22 mouse cellular contexts compared by ENCODE assay signal in the genomic region with DNA sequence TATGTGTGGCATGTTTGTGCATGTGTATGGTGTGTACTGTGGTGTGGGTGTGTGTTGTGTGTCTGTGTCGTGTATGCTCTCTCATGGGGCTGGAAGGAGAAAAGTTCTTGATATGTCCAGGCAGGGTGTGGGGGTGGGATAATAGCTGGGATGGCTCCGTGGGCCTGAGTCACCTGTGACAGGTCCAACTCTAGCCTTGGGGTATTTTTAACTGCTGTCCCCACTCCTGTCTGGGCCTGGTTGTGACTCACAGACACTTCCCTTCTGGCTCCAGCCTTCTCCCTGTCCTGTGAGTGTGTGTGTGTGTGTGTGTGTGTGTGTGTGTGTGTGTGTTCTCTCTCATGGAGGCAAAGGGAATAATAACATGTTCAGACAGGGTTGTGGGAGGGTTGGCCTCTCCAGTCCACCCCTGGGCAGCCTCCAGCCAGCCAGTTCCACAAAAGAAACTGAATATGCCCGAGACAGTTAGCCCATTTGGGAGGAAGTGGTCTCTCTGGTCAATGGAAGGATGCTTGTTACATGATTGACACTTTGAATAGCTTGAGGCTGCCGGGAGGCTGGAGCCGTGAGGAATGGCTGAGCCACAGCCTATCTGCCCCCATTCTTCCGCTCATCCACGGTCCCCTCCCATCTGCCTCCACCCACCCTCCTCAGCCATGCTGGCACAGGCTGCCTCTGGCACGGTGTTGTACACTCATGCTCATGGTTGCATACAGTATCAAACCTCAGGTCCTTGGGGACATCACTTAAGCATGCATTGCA. TPM values are rescaled to one million over a fixed set of nuclear protein-coding genes. Genes with fewer than 3 reads are reported as not detected.
DNase-seq lines count a peak whose midpoint lies in the region; ATAC-seq lines count a peak whose summit lies in the region.
"Had no signal": no experiment of that assay in that cellular context is flagged by ENCODE, and none has a peak within 500 bp of the region (broad histone marks: within the 10 kb centered on the region; RNA-seq: fewer than 3 reads in every experiment).

No protein-coding gene starts in this region.

- no peaks in the 10 kb centered on the region for H3K9me3 ChIP-seq in embryonic facial prominence, embryonic 14.5 days (ENCODE audit: control insufficient read depth, low read length)
- H3K9me3 ChIP-seq in embryonic facial prominence, embryonic 10.5 days, result no peaks in the 10 kb centered on the region
- no peaks in the 10 kb centered on the region for H3K9me3 ChIP-seq in liver, embryonic 12.5 days (replicated peaks)
- H3K9me3 ChIP-seq: embryonic facial prominence, embryonic 13.5 days; heart, embryonic 13.5 days; hindbrain, embryonic 12.5 days; limb, embryonic 13.5 days; neural tube, embryonic 12.5 days had no signal

- H3K4me2 ChIP-seq in embryonic facial prominence, embryonic 14.5 days (ENCODE audit: low read depth, low read length), result no peak overlapping the region
- no peak overlapping the region for H3K4me2 ChIP-seq in liver, embryonic 12.5 days
- H3K4me2 ChIP-seq: embryonic facial prominence, embryonic 13.5 days; heart, embryonic 13.5 days; hindbrain, embryonic 12.5 days; limb, embryonic 13.5 days; lung, embryonic 14.5 days; neural tube, embryonic 12.5 days had no signal

- H3K27ac ChIP-seq in embryonic facial prominence, embryonic 14.5 days (replicated peaks; ENCODE audit: low read depth, low read length), result no peak overlapping the region
- H3K27ac ChIP-seq in embryonic facial prominence, embryonic 10.5 days (replicated peaks), result no peak overlapping the region
- H3K27ac ChIP-seq in liver, embryonic 12.5 days, result no peak overlapping the region
- H3K27ac ChIP-seq: embryonic facial prominence, embryonic 13.5 days; heart, embryonic 13.5 days; hindbrain, embryonic 12.5 days; limb, embryonic 13.5 days; neural tube, embryonic 12.5 days had no signal

- H3K9ac ChIP-seq in embryonic facial prominence, embryonic 14.5 days (ENCODE audit: low read depth, low read length), result no peak overlapping the region
- H3K9ac ChIP-seq in liver, embryonic 12.5 days, result no peak overlapping the region
- H3K9ac ChIP-seq: embryonic facial prominence, embryonic 13.5 days; heart, embryonic 13.5 days; hindbrain, embryonic 12.5 days; limb, embryonic 13.5 days; lung, embryonic 14.5 days; neural tube, embryonic 12.5 days had no signal

- peak; percentile 41 for DNase-seq in embryonic facial prominence, embryonic 14.5 days (ENCODE audit: low spot score)
- DNase-seq in embryonic facial prominence, embryonic 10.5 days (ENCODE audit: low spot score), result no peak
- DNase-seq in liver, result no peak
- peak; percentile 28 to 33 for DNase-seq in urinary bladder, postnatal 36 days (ENCODE audit: low spot score in 2 of 2)
- DNase-seq in urinary bladder, postnatal 25 days (ENCODE audit: low spot score), result no peak
- DNase-seq in heart, adult 11 months, result no peak
- no peak for DNase-seq in adipocyte (ENCODE audit: low spot score)
- DNase-seq: B cell, adult 2 months; cerebellum, adult 11 months; cerebellum, postnatal 36 days; gastrocnemius, postnatal 10 days; kidney, postnatal 10 days; lung, embryonic 14.5 days; thymus, adult 18-20 months had no signal

- no peak overlapping the region for H3K4me3 ChIP-seq in embryonic facial prominence, embryonic 14.5 days (ENCODE audit: low read depth, low read length)
- H3K4me3 ChIP-seq in embryonic facial prominence, embryonic 10.5 days, result no peak overlapping the region
- H3K4me3 ChIP-seq in liver, embryonic 12.5 days, result no peak overlapping the region
- H3K4me3 ChIP-seq: embryonic facial prominence, embryonic 13.5 days; heart, embryonic 13.5 days; hindbrain, embryonic 12.5 days; limb, embryonic 13.5 days; neural tube, embryonic 12.5 days had no signal

- ATAC-seq in embryonic facial prominence, embryonic 14.5 days (ENCODE audit: low read depth), result peak; percentile 39; the same call in 1 of the 2 replicates
- ATAC-seq in liver, embryonic 12.5 days, result 0 out of 2 replicates have a peak, but pooled peaks have one; percentile 30
- ATAC-seq: forebrain, embryonic 14.5 days; intestine, embryonic 16.5 days had no signal

- no peaks in the 10 kb centered on the region for H3K4me1 ChIP-seq in embryonic facial prominence, embryonic 14.5 days (ENCODE audit: control insufficient read depth, insufficient read depth, low read length)
- H3K4me1 ChIP-seq in embryonic facial prominence, embryonic 10.5 days, result peaks cover 6% of the 10 kb centered on the region
- H3K4me1 ChIP-seq in liver, embryonic 12.5 days, result no peaks in the 10 kb centered on the region
- H3K4me1 ChIP-seq: embryonic facial prominence, embryonic 13.5 days; heart, embryonic 13.5 days; limb, embryonic 13.5 days; neural tube, embryonic 12.5 days had no signal

- no peaks in the 10 kb centered on the region for H3K27me3 ChIP-seq in embryonic facial prominence, embryonic 14.5 days (replicated peaks; ENCODE audit: control insufficient read depth, insufficient read depth, low read length)
- H3K27me3 ChIP-seq in embryonic facial prominence, embryonic 10.5 days (replicated peaks; ENCODE audit: low read depth, poor library complexity, severe bottlenecking), result peaks cover 7% of the 10 kb centered on the region; the same call in 1 of the 2 replicates
- H3K27me3 ChIP-seq in liver, embryonic 12.5 days (replicated peaks), result peaks cover 31% of the 10 kb centered on the region
- H3K27me3 ChIP-seq: limb, embryonic 13.5 days had no signal

- WGBS in embryonic facial prominence, embryonic 14.5 days, result 47% methylated on average over 8 of the region's 8 CpGs
- WGBS in embryonic facial prominence, embryonic 10.5 days, result 61% methylated on average over 8 of the region's 8 CpGs
- 31% methylated on average over 8 of the region's 8 CpGs for WGBS in liver, embryonic 12.5 days (ENCODE audit: insufficient replicate concordance)

- H3K36me3 ChIP-seq in embryonic facial prominence, embryonic 14.5 days (ENCODE audit: control insufficient read depth, insufficient read depth, low read length), result no peaks in the 10 kb centered on the region
- no peaks in the 10 kb centered on the region for H3K36me3 ChIP-seq in embryonic facial prominence, embryonic 10.5 days (replicated peaks)
- H3K36me3 ChIP-seq in liver, embryonic 12.5 days, result no peaks in the 10 kb centered on the region
- H3K36me3 ChIP-seq: embryonic facial prominence, embryonic 13.5 days; heart, embryonic 13.5 days; hindbrain, embryonic 12.5 days; neural tube, embryonic 12.5 days had no signal

RNA-seq across cellular contexts. Expression of gene Rasa4, which starts 10.7 kb away (rescaled TPM):
- 11.4 and 13.8 TPM in 2 replicates for polyA plus RNA-seq in embryonic facial prominence, embryonic 14.5 days (2014; fragmentation: Nextera tagmentation; extraction: Ambion mirVana)
- 2.4 and 4.7 TPM in 2 replicates for polyA plus RNA-seq in embryonic facial prominence, embryonic 10.5 days (2016; fragmentation: Nextera tagmentation; extraction: Ambion mirVana)
- polyA plus RNA-seq in liver, embryonic 12.5 days (2016; fragmentation: Nextera tagmentation; extraction: Ambion mirVana), result 1.5 and 1.6 TPM in 2 replicates

RNA-seq across cellular contexts. Expression of gene Polr2j, which starts 22.0 kb away (rescaled TPM):
- polyA plus RNA-seq in embryonic facial prominence, embryonic 14.5 days (2014; fragmentation: Nextera tagmentation; extraction: Ambion mirVana), result 227 and 230 TPM in 2 replicates
- 300 and 301 TPM in 2 replicates for polyA plus RNA-seq in embryonic facial prominence, embryonic 10.5 days (2016; fragmentation: Nextera tagmentation; extraction: Ambion mirVana)
- polyA plus RNA-seq in liver, embryonic 12.5 days (2016; fragmentation: Nextera tagmentation; extraction: Ambion mirVana), result 186 and 191 TPM in 2 replicates

RNA-seq across cellular contexts. Expression of gene Upk3bl, which starts 40.1 kb away (rescaled TPM):
- 17.1 and 28.1 TPM in 2 replicates for polyA plus RNA-seq in embryonic facial prominence, embryonic 14.5 days (2014; fragmentation: Nextera tagmentation; extraction: Ambion mirVana)
- polyA plus RNA-seq in embryonic facial prominence, embryonic 10.5 days (2016; fragmentation: Nextera tagmentation; extraction: Ambion mirVana), result 6.0 and 6.7 TPM in 2 replicates
- 0.13 and 0.14 TPM in 2 replicates for polyA plus RNA-seq in liver, embryonic 12.5 days (2016; fragmentation: Nextera tagmentation; extraction: Ambion mirVana)
- polyA plus RNA-seq: forebrain, embryonic 14.5 days had no signal

RNA-seq across cellular contexts. Expression of gene Lrwd1, which starts 41.4 kb away (rescaled TPM):
- polyA plus RNA-seq in embryonic facial prominence, embryonic 14.5 days (2014; fragmentation: Nextera tagmentation; extraction: Ambion mirVana), result 29.7 and 32.0 TPM in 2 replicates
- polyA plus RNA-seq in embryonic facial prominence, embryonic 10.5 days (2016; fragmentation: Nextera tagmentation; extraction: Ambion mirVana), result 59.7 and 62.4 TPM in 2 replicates
- polyA plus RNA-seq in liver, embryonic 12.5 days (2016; fragmentation: Nextera tagmentation; extraction: Ambion mirVana), result 53.4 and 54.5 TPM in 2 replicates

RNA-seq across cellular contexts. Expression of gene Alkbh4, which starts 41.5 kb away (rescaled TPM):
- 11.7 and 15.2 TPM in 2 replicates for polyA plus RNA-seq in embryonic facial prominence, embryonic 14.5 days (2014; fragmentation: Nextera tagmentation; extraction: Ambion mirVana)
- 26.3 and 29.1 TPM in 2 replicates for polyA plus RNA-seq in embryonic facial prominence, embryonic 10.5 days (2016; fragmentation: Nextera tagmentation; extraction: Ambion mirVana)
- polyA plus RNA-seq in liver, embryonic 12.5 days (2016; fragmentation: Nextera tagmentation; extraction: Ambion mirVana), result 17.0 and 18.8 TPM in 2 replicates

Comparison
In these comparisons a context has a peak if more than half of its experiments do, and no peak if none do; other contexts are left out.
1. DNase-seq: peak in embryonic facial prominence, embryonic 14.5 days (single experiment) and urinary bladder, postnatal 36 days (2 of 2); none in embryonic facial prominence, embryonic 10.5 days (single experiment), liver (single experiment), urinary bladder, postnatal 25 days (single experiment), heart, adult 11 months (single experiment) and adipocyte (single experiment).